Mouse (Mus musculus): ENCODE measurements around the gene Bsg.

DNA sequence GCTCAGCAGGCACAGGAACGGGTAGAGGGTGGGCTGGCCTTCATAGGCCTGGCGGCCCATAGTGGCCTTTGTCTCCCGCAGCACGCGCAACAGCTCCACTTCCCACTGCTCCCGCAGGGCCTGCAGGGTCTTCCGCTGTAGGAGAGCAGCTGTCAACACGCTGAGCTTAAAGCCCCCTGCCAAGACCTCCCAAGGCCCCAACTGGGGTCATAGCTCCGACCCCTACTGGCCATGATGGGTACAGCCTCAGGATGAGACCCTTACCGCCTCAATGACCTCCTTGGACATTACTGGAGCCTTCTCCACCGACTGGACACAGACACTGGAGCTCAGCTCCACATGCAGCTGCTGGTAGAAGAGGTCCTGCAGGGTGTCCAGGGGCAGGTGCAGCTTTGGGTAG is 36.6 kb downstream of the Bsg start:
- TF ChIP-seq TAL1 (IDR thresholded peaks at IDR 0.05; ENCODE audit: low read length) = no peak
- no peak for TF ChIP-seq GATA1 (IDR thresholded peaks at IDR 0.05; ENCODE audit: low read length)

Data from erythroblast, embryonic 14.5 days (primary cell).